Comparison of ENCODE assay signal across 1 mouse cellular context in genomic region chr5:137610056-137610455, GRCm38 (mm10).
TF ChIP-seq lines count a peak whose summit lies in the region.

No protein-coding gene starts in this region.

TF ChIP-seq in C2C12, 6 proteins besides CTCF, POLR2A, EP300 and RAD21 (continued from another document):
- TF ChIP-seq CEBPB (IDR thresholded peaks at IDR 0.05; ENCODE audit: low read depth) (no peak), FOSL1 (IDR thresholded peaks at IDR 0.05; ENCODE audit: insufficient read depth, low read length, poor library complexity, severe bottlenecking) (no peak), USF1 (IDR thresholded peaks at IDR 0.05; ENCODE audit: low read depth) (no peak), MAX (IDR thresholded peaks at IDR 0.05) (no peak), MYOD1 (IDR thresholded peaks at IDR 0.05; ENCODE audit: control insufficient read depth, insufficient read length, low read depth) (no peak)
TF ChIP-seq in C2C12: peak in this region for 0.
